Mouse (Mus musculus) cerebellum, adult 2 months (tissue): ENCODE data around the gene Hat1.

Experiments used
- CTCF ChIP-seq: fragments of 200-500 bp; IDR thresholded peaks from 2 replicates; pipeline ENCODE4 v1.5.1; 2011; ENCODE audit warnings: low read depth, mild to moderate bottlenecking, control low read depth, low read length, moderate library complexity, borderline replicate concordance; ENCODE audit not compliant: insufficient read depth
- POLR2A ChIP-seq: fragments of 200-500 bp; IDR thresholded peaks from 2 replicates; pipeline ENCODE4 v1.6.1; 2011; ENCODE audit warnings: low read length, control low read depth, borderline replicate concordance; ENCODE audit not compliant: insufficient read depth

DNA sequence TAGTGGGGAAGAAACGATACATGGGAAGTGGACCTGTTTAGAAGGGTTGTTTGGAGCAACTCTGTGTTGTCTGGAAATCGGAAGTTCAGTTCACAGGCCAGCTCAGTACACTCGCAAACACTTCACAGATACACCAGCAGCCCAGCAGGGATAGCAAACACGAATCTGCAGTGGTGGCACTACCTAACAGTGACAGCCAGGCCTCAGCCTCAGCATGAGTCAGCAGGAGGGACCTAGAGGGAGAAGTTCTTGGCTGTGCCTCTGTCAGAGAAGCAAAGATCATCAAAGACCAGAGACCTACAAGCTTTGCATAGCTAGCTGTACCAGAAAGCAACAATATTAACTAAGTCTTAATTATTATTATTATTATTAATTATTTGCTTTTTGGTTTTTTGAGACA lies 6.8 kb upstream of the Hat1 start:
- no peak for TF ChIP-seq CTCF
- TF ChIP-seq POLR2A = no peak
